Mouse (Mus musculus): ENCODE results near the gene Arl15.

Arl15 gene

DNA sequence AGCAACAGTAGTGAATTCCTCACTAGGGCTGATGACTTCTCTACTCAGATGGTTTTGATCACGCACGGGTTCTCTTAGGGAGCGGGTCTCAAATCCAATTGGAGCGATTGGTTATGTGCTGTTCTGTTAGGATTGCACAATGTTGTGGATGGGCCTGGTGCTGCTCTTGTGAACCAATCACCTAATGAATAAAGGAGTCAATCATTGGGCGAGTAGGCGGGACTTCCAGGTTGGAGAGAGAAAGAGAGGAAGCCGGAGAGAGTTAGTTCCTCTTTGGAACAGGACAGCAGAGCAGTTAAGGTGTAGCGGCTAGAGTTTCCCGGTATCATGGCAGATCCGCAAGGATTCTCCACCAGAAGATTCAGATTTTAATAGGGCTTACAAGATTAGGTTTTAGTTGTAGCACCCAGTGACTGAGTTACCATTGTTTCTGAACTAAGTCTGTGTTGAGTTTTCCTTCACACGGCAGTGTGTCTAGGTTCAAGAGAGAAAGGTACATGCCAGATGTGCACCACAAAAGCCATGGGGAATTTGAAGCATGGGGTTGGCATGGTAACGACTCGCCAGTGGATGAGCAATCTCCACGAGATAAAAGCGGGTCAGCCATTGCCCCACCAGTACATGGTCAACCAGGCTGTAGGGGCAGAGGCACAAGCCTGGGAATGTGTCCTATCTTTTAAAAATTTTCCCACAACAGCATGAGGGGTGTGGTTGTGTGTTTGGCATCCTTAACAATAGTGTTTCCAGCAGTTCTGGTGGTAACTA lies 408.7 kb downstream of the Arl15 start:
- no peak for DNase-seq (ENCODE audit: low spot score in 2 of 2)

Data from urinary bladder, adult 18-20 months (tissue).